Mouse (Mus musculus): ENCODE results near the gene Psg25. TPM values are rescaled to one million over a fixed set of nuclear protein-coding genes. Genes with fewer than 3 reads are reported as not detected.

Gene Psg25
- not detected in 2 replicates for polyA plus RNA-seq (2012)

DNA sequence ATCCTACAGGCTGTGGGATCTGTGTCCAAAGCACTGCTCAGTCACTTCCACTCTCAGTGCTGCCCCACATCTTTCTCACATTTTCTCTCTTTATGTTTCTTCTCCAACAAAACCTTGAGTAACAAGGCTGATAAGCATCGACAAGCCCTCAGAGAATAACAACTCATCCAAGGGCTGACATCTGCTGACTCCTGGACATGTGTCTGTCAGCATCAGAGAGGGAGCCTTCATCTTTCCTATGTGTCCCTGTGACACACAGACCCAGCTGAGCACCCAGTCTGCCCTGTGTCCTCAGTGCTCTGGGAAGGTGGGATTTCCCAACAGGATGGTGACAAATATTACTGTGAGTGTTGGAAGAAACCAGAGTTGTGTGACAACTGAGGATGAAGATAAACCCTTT lies at the start of gene Psg25:
TSS of gene Psg25 (minus strand) at position 101 of the 400 bp plus-strand sequence.
- no peak for TF ChIP-seq GATA1 (IDR thresholded peaks at IDR 0.05; ENCODE audit: low read length)

DNA sequence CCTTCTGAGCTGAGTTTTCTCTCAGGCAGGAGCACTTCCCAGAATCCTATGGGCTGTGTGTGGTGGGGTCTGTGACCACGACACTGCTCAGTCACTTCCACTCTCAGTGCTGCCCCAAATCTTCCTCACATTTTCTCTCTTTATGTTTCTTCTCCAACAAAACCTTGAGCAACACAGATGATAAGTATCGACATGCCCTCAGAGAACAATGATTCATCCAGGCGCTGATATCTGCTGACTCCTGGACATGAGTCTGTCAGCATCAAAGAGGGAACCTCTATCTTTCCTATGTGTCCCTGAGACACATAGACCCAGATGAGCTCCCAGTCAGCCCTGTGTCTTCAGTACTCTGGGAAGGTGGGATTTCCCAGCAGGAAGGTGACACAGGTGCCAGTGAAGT lies 35.1 kb upstream of the Psg25 start, which contains the start of gene Psg27:
TSS of gene Psg27 (minus strand) at position 101 of the 400 bp plus-strand sequence.
- TF ChIP-seq GATA1 (IDR thresholded peaks at IDR 0.05; ENCODE audit: low read length) = no peak

DNA sequence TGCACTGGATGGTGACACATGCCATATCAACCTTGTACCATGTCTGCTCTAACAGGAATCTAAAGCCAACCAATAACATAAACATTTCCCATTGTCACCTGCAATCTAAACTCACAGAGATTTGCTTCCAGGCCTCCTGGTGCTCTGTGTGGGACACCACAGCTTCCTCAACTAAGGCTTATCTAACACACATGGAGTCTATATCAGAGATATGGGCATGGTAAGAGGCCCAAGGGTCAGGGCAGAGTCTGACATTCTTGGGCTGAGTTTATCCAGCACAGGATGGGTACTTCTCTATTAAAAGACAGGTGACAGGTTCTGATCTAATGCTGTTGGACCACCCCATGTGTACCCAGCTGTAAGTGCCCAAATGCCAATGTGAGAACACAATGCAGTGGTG lies 27.8 kb upstream of the Psg25 start:
- TF ChIP-seq GATA1 (IDR thresholded peaks at IDR 0.05; ENCODE audit: low read length) = no peak

DNA sequence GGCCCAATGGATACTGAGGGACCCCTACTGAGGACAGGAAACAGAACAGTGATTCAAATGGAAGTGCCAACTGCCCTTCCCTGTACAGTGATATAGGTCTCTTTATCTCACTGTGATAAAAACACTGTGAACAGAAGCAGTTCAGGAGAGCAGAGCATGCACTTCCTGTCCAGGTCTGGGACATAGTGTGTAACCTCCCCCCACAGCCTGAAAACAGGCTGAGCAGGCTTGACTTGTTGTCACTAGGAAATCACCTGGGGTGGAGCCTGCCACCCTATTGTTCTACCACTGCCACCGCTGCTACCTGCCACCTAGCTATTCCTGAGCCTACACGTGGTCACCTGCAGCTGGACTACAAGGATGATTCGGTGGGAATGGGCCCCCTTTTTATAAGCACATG lies 1.4 kb upstream of the Psg25 start:
- TF ChIP-seq GATA1 (IDR thresholded peaks at IDR 0.05; ENCODE audit: low read length) = no peak

DNA sequence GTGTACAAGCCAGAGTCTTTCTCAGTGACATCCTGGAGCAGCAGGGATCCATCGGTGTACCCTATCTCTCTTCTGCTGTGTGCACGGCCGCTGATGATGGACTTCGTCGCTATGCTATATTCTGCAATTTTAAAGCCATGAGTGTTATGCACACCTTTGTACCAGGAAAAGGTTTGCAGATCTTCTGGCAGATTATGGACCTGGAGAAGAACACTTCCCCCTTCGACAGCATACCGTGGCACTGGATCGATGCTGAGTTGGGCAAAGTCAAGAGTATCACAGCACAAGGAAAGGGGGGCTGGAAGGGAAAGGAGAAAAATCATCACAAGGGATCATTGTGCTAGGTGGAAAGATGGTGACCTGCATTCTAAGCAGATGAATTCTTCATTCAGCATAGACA lies 7.4 kb downstream of the Psg25 start:
- TF ChIP-seq GATA1 (IDR thresholded peaks at IDR 0.05; ENCODE audit: low read length) = no peak

DNA sequence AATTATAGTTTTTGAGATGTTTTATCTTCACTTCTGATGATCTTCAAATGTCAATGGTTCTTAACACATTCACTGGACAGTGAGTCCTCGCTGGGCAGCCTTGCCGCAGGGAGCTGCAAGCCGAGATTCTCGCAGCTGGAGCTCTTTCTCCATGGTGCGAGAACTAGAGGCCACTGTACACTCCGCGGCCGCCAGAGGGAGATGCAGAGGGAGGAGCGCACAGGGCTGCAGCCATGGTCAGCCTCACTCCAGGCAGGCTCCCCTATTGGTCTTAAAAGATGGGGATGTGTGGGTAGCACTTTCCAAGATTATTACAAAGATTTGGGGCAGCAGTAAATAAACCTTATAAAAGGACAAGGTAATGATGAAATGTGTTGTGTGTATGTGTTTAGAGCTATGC lies 20.6 kb downstream of the Psg25 start:
- no peak for TF ChIP-seq GATA1 (IDR thresholded peaks at IDR 0.05; ENCODE audit: low read length)

DNA sequence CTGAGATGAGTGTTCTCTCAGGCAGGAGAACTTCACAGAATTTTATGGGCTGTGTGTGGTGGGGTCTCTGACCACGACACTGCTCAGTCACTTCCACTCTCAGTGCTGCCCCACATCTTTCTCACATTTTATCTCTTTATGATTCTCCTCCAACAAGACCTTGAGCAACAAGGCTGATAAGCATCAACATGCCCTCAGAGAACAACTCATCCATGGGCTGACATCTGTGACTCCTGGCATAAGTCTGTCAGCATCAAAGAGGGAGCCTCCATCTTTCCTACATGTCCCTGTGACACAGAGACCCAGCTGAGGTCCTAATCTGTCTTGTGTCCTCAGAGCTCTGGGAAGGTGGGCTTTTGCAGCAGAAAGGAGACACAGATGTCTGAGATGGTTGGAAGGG lies 48.0 kb downstream of the Psg25 start, which contains the start of gene Psg26:
TSS of gene Psg26 (minus strand) at position 101 of the 400 bp plus-strand sequence.
- TF ChIP-seq GATA1 (IDR thresholded peaks at IDR 0.05; ENCODE audit: low read length) = no peak

Other genes with a start within 250 kb of the Psg25 start
- not detected in 2 replicates for gene Psg18, start 177.3 kb downstream of the Psg25 start, polyA plus RNA-seq (2012)
- gene Psg28, start 100.2 kb downstream of the Psg25 start, polyA plus RNA-seq (2012) = not detected in 2 replicates
- gene Psg26, start 48.1 kb downstream of the Psg25 start, polyA plus RNA-seq (2012) = not detected in 2 replicates
- not detected in 2 replicates for gene Psg27, start 35.0 kb upstream of the Psg25 start, polyA plus RNA-seq (2012)
- not detected in 2 replicates for gene Psg23, start 84.2 kb upstream of the Psg25 start, polyA plus RNA-seq (2012)
- not detected in 2 replicates for gene Psg21, start 124.5 kb upstream of the Psg25 start, polyA plus RNA-seq (2012)
- not detected in 2 replicates for gene Psg20, start 153.9 kb upstream of the Psg25 start, polyA plus RNA-seq (2012)
- gene Psg22, start 185.8 kb upstream of the Psg25 start, polyA plus RNA-seq (2012) = not detected in 2 replicates